9 mouse cellular contexts compared by ENCODE assay signal in genomic region chr15:84975729-84976128, GRCm38 (mm10). TPM values are rescaled to one million over a fixed set of nuclear protein-coding genes. Genes with fewer than 3 reads are reported as not detected.
A peak's percentile ranks its signal among the peaks of the same experiment; 100 is the strongest.
DNase-seq lines count a peak whose midpoint lies in the region; ATAC-seq and TF ChIP-seq lines count a peak whose summit lies in the region.
"Had no signal": no experiment of that assay in that cellular context is flagged by ENCODE, and none has a peak within 500 bp of the region (broad histone marks: within the 10 kb centered on the region; RNA-seq: fewer than 3 reads in every experiment).

No protein-coding gene starts in this region.

- H3K4me1 ChIP-seq in kidney, postnatal 0 days (replicated peaks; ENCODE audit: insufficient read depth, low read length): no peaks in the 10 kb centered on the region

- H3K27ac ChIP-seq in kidney, postnatal 0 days: no peak overlapping the region
- H3K27ac ChIP-seq: heart, embryonic 15.5 days had no signal

- H3K4me3 ChIP-seq in kidney, postnatal 0 days (replicated peaks; ENCODE audit: low read depth, low read length): no peak overlapping the region
- H3K4me3 ChIP-seq: heart, embryonic 15.5 days had no signal

- no peaks in the 10 kb centered on the region for H3K9me3 ChIP-seq in kidney, postnatal 0 days (replicated peaks; ENCODE audit: low read length)
- H3K9me3 ChIP-seq: heart, embryonic 15.5 days had no signal

- peak; percentile 83 to 87 for DNase-seq in frontal cortex, adult 2 months (ENCODE audit: extremely low spot score in 1 of 2, low spot score in 1 of 2)
- no peak for DNase-seq in frontal cortex, postnatal 10 days (ENCODE audit: low spot score in 2 of 2)
- DNase-seq in ovary, adult 18-20 months (ENCODE audit: low spot score): peak; percentile 37
- DNase-seq in ovary, postnatal 36 days (ENCODE audit: low spot score): no peak
- DNase-seq in kidney, postnatal 0 days (ENCODE audit: low spot score): no peak
- DNase-seq in right cerebral cortex, postnatal 25 days: peak; percentile 81
- no peak for DNase-seq in urinary bladder, adult 2 months (ENCODE audit: low spot score)

- 28% methylated on average over 4 of the region's 4 CpGs for WGBS in kidney, postnatal 0 days

- no peak overlapping the region for H3K4me2 ChIP-seq in kidney, postnatal 0 days (ENCODE audit: low read length)
- H3K4me2 ChIP-seq: heart, embryonic 15.5 days had no signal

- ATAC-seq in kidney, postnatal 0 days (replicated peaks; ENCODE audit: low FRiP score, low read depth): peak; percentile 44
- no peak for ATAC-seq in activated CD4-positive, CD25-positive, alpha-beta regulatory T cell, adult 4 months

- H3K9ac ChIP-seq in kidney, postnatal 0 days (ENCODE audit: low read depth, low read length): no peak overlapping the region
- H3K9ac ChIP-seq: heart, embryonic 15.5 days had no signal

- no peaks in the 10 kb centered on the region for H3K27me3 ChIP-seq in kidney, postnatal 0 days (ENCODE audit: insufficient read depth, low read length)
- H3K27me3 ChIP-seq: heart, embryonic 15.5 days had no signal

- H3K36me3 ChIP-seq in kidney, postnatal 0 days (ENCODE audit: insufficient read depth, low read length): no peaks in the 10 kb centered on the region
- H3K36me3 ChIP-seq: heart, embryonic 15.5 days had no signal

- TF ChIP-seq CTCF in kidney, postnatal 0 days (IDR thresholded peaks at IDR 0.05; ENCODE audit: low read depth): no peak

RNA-seq across cellular contexts. Expression of gene 5031439G07Rik, which starts 12.6 kb away (rescaled TPM):
- polyA plus RNA-seq in frontal cortex, adult 2 months (2012; rRNA removed): 59.7 and 61.2 TPM in 2 replicates
- polyA plus RNA-seq in kidney, postnatal 0 days (2015; fragmentation: Nextera tagmentation; extraction: Ambion mirVana): 5.8 and 10.0 TPM in 2 replicates
- 21.5 and 28.5 TPM in 2 replicates for polyA plus RNA-seq in urinary bladder, adult 2 months (2012; rRNA removed)
- 1 to 10 TPM; 1.2 TPM for polyA plus RNA-seq in activated CD4-positive, CD25-positive, alpha-beta regulatory T cell, adult 4 months (2017; shearing (Covaris generic))

RNA-seq across cellular contexts. Expression of gene Upk3a, which starts 41.2 kb away (rescaled TPM):
- 0.27 and 0.34 TPM in 2 replicates for polyA plus RNA-seq in frontal cortex, adult 2 months (2012; rRNA removed)
- 73.7 and 104 TPM in 2 replicates for polyA plus RNA-seq in kidney, postnatal 0 days (2015; fragmentation: Nextera tagmentation; extraction: Ambion mirVana)
- 1,094 and 1,493 TPM in 2 replicates for polyA plus RNA-seq in urinary bladder, adult 2 months (2012; rRNA removed)
- polyA plus RNA-seq in activated CD4-positive, CD25-positive, alpha-beta regulatory T cell, adult 4 months (2017; shearing (Covaris generic)): not detected

RNA-seq across cellular contexts. Expression of gene Nup50, which starts 52.5 kb away (rescaled TPM):
- polyA plus RNA-seq in frontal cortex, adult 2 months (2012; rRNA removed): 13.9 and 14.7 TPM in 2 replicates
- 22.4 and 26.3 TPM in 2 replicates for polyA plus RNA-seq in kidney, postnatal 0 days (2015; fragmentation: Nextera tagmentation; extraction: Ambion mirVana)
- polyA plus RNA-seq in urinary bladder, adult 2 months (2012; rRNA removed): 10.1 and 13.9 TPM in 2 replicates
- polyA plus RNA-seq in activated CD4-positive, CD25-positive, alpha-beta regulatory T cell, adult 4 months (2017; shearing (Covaris generic)): 10 to 100 TPM; 22.9 to 24.2 TPM

RNA-seq across cellular contexts. Expression of gene Fam118a, which starts 53.0 kb away (rescaled TPM):
- 18.9 and 20.9 TPM in 2 replicates for polyA plus RNA-seq in frontal cortex, adult 2 months (2012; rRNA removed)
- 18.4 and 18.8 TPM in 2 replicates for polyA plus RNA-seq in kidney, postnatal 0 days (2015; fragmentation: Nextera tagmentation; extraction: Ambion mirVana)
- polyA plus RNA-seq in urinary bladder, adult 2 months (2012; rRNA removed): 45.2 and 45.9 TPM in 2 replicates
- 10 to 100 TPM; 33.0 to 39.2 TPM for polyA plus RNA-seq in activated CD4-positive, CD25-positive, alpha-beta regulatory T cell, adult 4 months (2017; shearing (Covaris generic))

RNA-seq across cellular contexts. Expression of gene Gm29666, which starts 55.9 kb away (rescaled TPM):
- 2.2 and 2.5 TPM in 2 replicates for polyA plus RNA-seq in frontal cortex, adult 2 months (2012; rRNA removed)
- polyA plus RNA-seq in kidney, postnatal 0 days (2015; fragmentation: Nextera tagmentation; extraction: Ambion mirVana): 0.25 and 0.26 TPM in 2 replicates
- polyA plus RNA-seq in urinary bladder, adult 2 months (2012; rRNA removed): 0.52 and 0.63 TPM in 2 replicates
- under 1 TPM; 0.55 to 0.89 TPM for polyA plus RNA-seq in activated CD4-positive, CD25-positive, alpha-beta regulatory T cell, adult 4 months (2017; shearing (Covaris generic))

Comparison
In these comparisons a context has a peak if more than half of its experiments do, and no peak if none do; other contexts are left out.
1. DNase-seq: peak in frontal cortex, adult 2 months (2 of 2), ovary, adult 18-20 months (single experiment) and right cerebral cortex, postnatal 25 days (single experiment); none in frontal cortex, postnatal 10 days (0 of 2), ovary, postnatal 36 days (single experiment), kidney, postnatal 0 days (single experiment) and urinary bladder, adult 2 months (single experiment).
2. RNA of gene Upk3a, which starts 41.2 kb away (polyA plus RNA-seq): 1,094 to 1,493 TPM in urinary bladder, adult 2 months and 73.7 to 104 TPM in kidney, postnatal 0 days; 0.27 to 0.34 TPM in frontal cortex, adult 2 months and not detected in activated CD4-positive, CD25-positive, alpha-beta regulatory T cell, adult 4 months; every median in the first group is over 10 times any median in the second.